8 mouse cellular contexts compared by ENCODE assay signal in the genomic region with DNA sequence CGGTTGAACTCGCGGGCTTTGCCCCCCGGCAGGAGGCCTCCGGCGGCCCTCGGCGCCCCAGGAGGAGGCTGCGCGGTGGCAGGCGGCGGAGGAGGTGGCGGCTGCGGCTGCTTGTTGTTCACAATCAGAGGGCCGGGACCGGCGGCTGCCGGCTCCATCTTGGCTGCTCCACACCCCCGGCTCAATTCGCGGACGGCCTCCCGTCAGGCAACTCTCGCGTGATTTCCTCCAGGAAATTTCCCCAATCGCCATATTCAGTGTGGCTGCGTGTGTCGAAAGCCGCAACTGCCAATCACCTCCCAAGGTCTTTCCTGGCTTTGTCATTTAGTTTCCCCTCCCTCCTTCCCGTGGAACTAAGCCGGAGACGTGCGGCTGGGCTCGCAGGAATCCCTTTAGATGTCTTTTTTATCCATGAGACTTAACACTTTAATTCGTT. TPM values are rescaled to one million over a fixed set of nuclear protein-coding genes. Genes with fewer than 3 reads are reported as not detected.
DNase-seq lines count a peak whose midpoint lies in the region; ATAC-seq and TF ChIP-seq lines count a peak whose summit lies in the region.

TSS of gene Strip1 (minus strand) at position 172 of the 436 bp plus-strand sequence.

- peak within 1 kb of the TSS; percentile 93 for H3K9ac ChIP-seq in MEL (ENCODE audit: control insufficient read depth, low read depth, low read length, poor library complexity, severe bottlenecking)
- H3K9ac ChIP-seq in forebrain, postnatal 0 days = peak within 1 kb of the TSS; percentile 99
- peak within 1 kb of the TSS; percentile 95 for H3K9ac ChIP-seq in lung, embryonic 15.5 days

- H3K79me2 ChIP-seq in MEL (ENCODE audit: control insufficient read depth, insufficient read depth, low read length, poor library complexity) = peaks cover 6% of the 10 kb centered on the region

- H3K27ac ChIP-seq in MEL (ENCODE audit: control insufficient read depth, low read depth, low read length) = peak within 1 kb of the TSS; percentile 72
- H3K27ac ChIP-seq in cerebellum, adult 2 months (ENCODE audit: insufficient read depth, low read length) = peak within 1 kb of the TSS; percentile 72
- H3K27ac ChIP-seq in forebrain, postnatal 0 days (ENCODE audit: low read depth, low read length) = peak within 1 kb of the TSS; percentile 99
- H3K27ac ChIP-seq in lung, embryonic 15.5 days = peak within 1 kb of the TSS; percentile 86

- TF ChIP-seq CTCF in MEL (IDR thresholded peaks at IDR 0.05 in 2 of 3, conservative IDR thresholded peaks at IDR 0.05 in 1 of 3; ENCODE audit: control insufficient read depth in 1 of 3, insufficient read depth in 1 of 3, low read depth in 2 of 3, low read length in 3 of 3, poor library complexity in 1 of 3, severe bottlenecking in 1 of 3) = no peak
- no peak for TF ChIP-seq CTCF in cerebellum, adult 2 months (IDR thresholded peaks at IDR 0.05; ENCODE audit: borderline replicate concordance, insufficient read depth, low read depth, low read length)
- TF ChIP-seq CTCF in forebrain, postnatal 0 days (IDR thresholded peaks at IDR 0.05; ENCODE audit: low read depth) = no peak

- H3K9me3 ChIP-seq in MEL (replicated peaks; ENCODE audit: insufficient read depth, low read length) = no peaks in the 10 kb centered on the region
- H3K9me3 ChIP-seq in forebrain, postnatal 0 days (ENCODE audit: low read length) = no peaks in the 10 kb centered on the region
- no peaks in the 10 kb centered on the region for H3K9me3 ChIP-seq in lung, embryonic 15.5 days

- no peak for TF ChIP-seq RAD21 in MEL (IDR thresholded peaks at IDR 0.05; ENCODE audit: low read depth, low read length)

- no peak for TF ChIP-seq EP300 in MEL (IDR thresholded peaks at IDR 0.05; ENCODE audit: low read depth in 1 of 2, low read length in 2 of 2)

- peaks cover 0 to 14% of the 10 kb centered on the region in 2 experiments; a peak in 3 of 4 replicates for H3K4me1 ChIP-seq in MEL (ENCODE audit: control insufficient read depth in 1 of 2, insufficient read depth in 2 of 2, low read length in 2 of 2)
- H3K4me1 ChIP-seq in cerebellum, adult 2 months (ENCODE audit: control insufficient read depth, insufficient read depth, low read length) = no peaks in the 10 kb centered on the region; the same call in 1 of the 2 replicates
- H3K4me1 ChIP-seq in forebrain, postnatal 0 days (ENCODE audit: insufficient read depth) = peaks cover 8% of the 10 kb centered on the region
- peaks cover 11% of the 10 kb centered on the region for H3K4me1 ChIP-seq in lung, embryonic 15.5 days

- H3K4me3 ChIP-seq in MEL (ENCODE audit: control insufficient read depth in 1 of 2, insufficient read depth in 1 of 2, low read depth in 2 of 2, low read length in 2 of 2) = peak within 1 kb of the TSS; percentile 65 to 81
- peak within 1 kb of the TSS; percentile 63 for H3K4me3 ChIP-seq in cerebellum, adult 2 months (replicated peaks; ENCODE audit: insufficient read depth, low read depth, low read length)
- H3K4me3 ChIP-seq in forebrain, postnatal 0 days (ENCODE audit: low read depth, low read length) = peak within 1 kb of the TSS; percentile 99
- H3K4me3 ChIP-seq in lung, embryonic 15.5 days = peak within 1 kb of the TSS; percentile 86

- peak within 1 kb of the TSS; percentile 64 for H3K4me2 ChIP-seq in forebrain, postnatal 0 days (ENCODE audit: low read depth)
- peak within 1 kb of the TSS; percentile 76 for H3K4me2 ChIP-seq in lung, embryonic 15.5 days

- under 1% methylated on average over 35 of the region's 35 CpGs for WGBS in cerebellum, adult 2 months
- WGBS in forebrain, postnatal 0 days = 4% methylated on average over 35 of the region's 35 CpGs
- under 1% methylated on average over 26 of the region's 35 CpGs for WGBS in lung, embryonic 15.5 days

- DNase-seq in MEL (ENCODE audit: low read depth, low spot score) = peak; percentile 96
- DNase-seq in cerebellum, adult 2 months = peak; percentile 94 to 96
- peak; percentile 97 for DNase-seq in forebrain, postnatal 0 days
- DNase-seq in heart, postnatal 4 days = peak; percentile 95
- peak; percentile 95 for DNase-seq in layer of hippocampus, adult 8-10 months (ENCODE audit: low spot score in 2 of 2)
- peak; percentile 86 for DNase-seq in ovary, adult 18-20 months (ENCODE audit: low spot score)
- peak; percentile 92 for DNase-seq in thymus, postnatal 0 days (ENCODE audit: low spot score)

- TF ChIP-seq POLR2A in MEL (IDR thresholded peaks at IDR 0.05; ENCODE audit: control insufficient read depth in 1 of 2, insufficient read depth in 1 of 2, low read depth in 1 of 2, low read length in 2 of 2, poor library complexity in 1 of 2) = peak; percentile 71 to 84; a peak in 3 of 4 replicates
- TF ChIP-seq POLR2A in cerebellum, adult 2 months (IDR thresholded peaks at IDR 0.05; ENCODE audit: borderline replicate concordance, insufficient read depth, low read length) = peak; percentile 88; the same call in 1 of the 2 replicates

- ATAC-seq in forebrain, postnatal 0 days = peak; percentile 98
- ATAC-seq in lung, embryonic 15.5 days (ENCODE audit: borderline replicate concordance, extremely low read depth, low FRiP score, low TSS enrichment) = peak; percentile 98

- peaks cover 0 to 6% of the 10 kb centered on the region in 2 experiments; a peak in 3 of 4 replicates for H3K36me3 ChIP-seq in MEL (ENCODE audit: control insufficient read depth in 1 of 2, insufficient read depth in 2 of 2, low read length in 2 of 2)
- peaks cover 24% of the 10 kb centered on the region for H3K36me3 ChIP-seq in forebrain, postnatal 0 days (ENCODE audit: insufficient read depth)
- peaks cover 19% of the 10 kb centered on the region for H3K36me3 ChIP-seq in lung, embryonic 15.5 days

- peaks cover 0 to 8% of the 10 kb centered on the region in 2 experiments; a peak in 1 of 4 replicates for H3K27me3 ChIP-seq in MEL (ENCODE audit: control insufficient read depth in 1 of 2, insufficient read depth in 2 of 2, low read length in 2 of 2)
- H3K27me3 ChIP-seq in cerebellum, adult 2 months (ENCODE audit: control insufficient read depth, insufficient read depth, low read length) = no peaks in the 10 kb centered on the region
- no peaks in the 10 kb centered on the region for H3K27me3 ChIP-seq in forebrain, postnatal 0 days (ENCODE audit: insufficient read depth, low read length)
- no peaks in the 10 kb centered on the region for H3K27me3 ChIP-seq in lung, embryonic 15.5 days

TF ChIP-seq in MEL, 35 proteins besides CTCF, POLR2A, EP300 and RAD21:
- TF ChIP-seq HCFC1 (IDR thresholded peaks at IDR 0.05; ENCODE audit: low read depth, low read length) (peak; percentile 83), MYB (IDR thresholded peaks at IDR 0.05; ENCODE audit: low read depth, low read length) (no peak), RCOR1 (IDR thresholded peaks at IDR 0.05; ENCODE audit: low read depth, low read length) (no peak), NELFE (IDR thresholded peaks at IDR 0.05; ENCODE audit: low read depth, low read length) (peak; percentile 92), MYC (IDR thresholded peaks at IDR 0.05; ENCODE audit: low read depth, low read length) (0 out of 2 replicates have a peak, but pooled peaks have one; percentile 16), CHD2 (IDR thresholded peaks at IDR 0.05; ENCODE audit: low read length) (peak; percentile 93), MXI1 (IDR thresholded peaks at IDR 0.05; ENCODE audit: low read depth, low read length) (peak; percentile 56; the same call in 1 of the 2 replicates), ZKSCAN1 (IDR thresholded peaks at IDR 0.05; ENCODE audit: low read depth, low read length) (no peak), ZC3H11A (IDR thresholded peaks at IDR 0.05; ENCODE audit: low read depth, low read length) (no peak), SIN3A (IDR thresholded peaks at IDR 0.05; ENCODE audit: low read length) (peak; percentile 69), CHD1 (IDR thresholded peaks at IDR 0.05; ENCODE audit: low read depth, low read length) (no peak), TCF12 (IDR thresholded peaks at IDR 0.05; ENCODE audit: low read depth, low read length) (peak; percentile 70), MAX (IDR thresholded peaks at IDR 0.05; ENCODE audit: low read length) (no peak), TBP (IDR thresholded peaks at IDR 0.05; ENCODE audit: low read depth, low read length) (peak; percentile 83), ELF1 (IDR thresholded peaks at IDR 0.05; ENCODE audit: low read depth, low read length) (0 out of 2 replicates have a peak, but pooled peaks have one; percentile 50), NRF1 (IDR thresholded peaks at IDR 0.05; ENCODE audit: insufficient read depth, low read depth, low read length, poor library complexity, severe bottlenecking) (0 out of 2 replicates have a peak, but pooled peaks have one; percentile 25), USF2 (IDR thresholded peaks at IDR 0.05; ENCODE audit: borderline replicate concordance in 1 of 2, insufficient read depth in 1 of 2, low read depth in 1 of 2, low read length in 2 of 2) (no peak)
TF ChIP-seq in MEL: peak in this region for 10.

RNA-seq across cellular contexts. Expression of gene Strip1, which starts in this region (rescaled TPM):
- total RNA-seq in MEL (2012; rRNA removed) = 19.8 and 20.2 TPM in 2 replicates
- polyA plus RNA-seq in MEL (2012; ENCODE audit: insufficient read depth in 1 of 2, insufficient read length in 2 of 2, low read depth in 1 of 2, low replicate concordance in 2 of 2, missing spikeins in 1 of 2) = 10 to 100 TPM in 1 of 2 experiments, not detected in 1; 32.9 TPM
- polyA plus RNA-seq in cerebellum, adult 2 months (2012; rRNA removed) = 93.6 and 97.3 TPM in 2 replicates
- total RNA-seq in forebrain, postnatal 0 days (2014; rRNA removed) = 115 and 135 TPM in 2 replicates
- 92.6 and 108 TPM in 2 replicates for polyA plus RNA-seq in forebrain, postnatal 0 days (2015; fragmentation: Nextera tagmentation; extraction: Ambion mirVana)
- 10 to 100 TPM; 34.8 to 38.0 TPM for total RNA-seq in heart, postnatal 4 days (2021)
- total RNA-seq in layer of hippocampus, adult 8-10 months (2022) = 10 to 100 TPM; 68.0 to 82.8 (median 70.7) TPM
- polyA plus RNA-seq in lung, embryonic 15.5 days (2015; fragmentation: Nextera tagmentation; extraction: Ambion mirVana) = 46.7 and 47.0 TPM in 2 replicates
- polyA plus RNA-seq in thymus, postnatal 0 days (2015; fragmentation: Nextera tagmentation; extraction: Ambion mirVana) = 30.5 and 33.4 TPM in 2 replicates

Comparison
In these comparisons a context has a peak if more than half of its experiments do, and no peak if none do; other contexts are left out.
1. Peak in every context shown above with its lines: DNase-seq, ATAC-seq, H3K4me3 ChIP-seq and H3K27ac ChIP-seq.